Mouse (Mus musculus) skeletal muscle tissue, adult 2 months (tissue): ENCODE measurements at regions not wholly inside any gene's neighbourhood (a gene's known extent, or its start where the extent isn't known, plus 50 kb on each side); places are given as distances from the start of the nearest gene placed in this dataset.

ENCODE experiments used
- DNase-seq: peaks from one replicate; pipeline ENCODE4 v3.0.0-alpha.2; 2012; ENCODE audit warnings: low read depth, low spot score

- DNase-seq = no peak
Measured at GRCm38 (mm10) chr1:7591327-7591726, 2783.6 kb downstream of the Gm37988 start.
